Mouse (Mus musculus) cortical plate, adult 2 months (tissue): Measurements from ENCODE around the gene Polrmt.

Experiments used
- CTCF ChIP-seq: fragments of 200-500 bp; IDR thresholded peaks from 2 replicates; pipeline ENCODE4 v1.5.1; 2011; ENCODE audit warnings: mild to moderate bottlenecking, control low read depth, low read length; ENCODE audit not compliant: insufficient read depth; ENCODE audit errors: extremely low read depth
- POLR2A ChIP-seq: fragments of 200-500 bp; IDR thresholded peaks from 2 replicates; pipeline ENCODE4 v1.6.1; 2011; ENCODE audit warnings: mild to moderate bottlenecking, low read length, control low read depth; ENCODE audit not compliant: insufficient read depth; ENCODE audit errors: extremely low read depth

DNA sequence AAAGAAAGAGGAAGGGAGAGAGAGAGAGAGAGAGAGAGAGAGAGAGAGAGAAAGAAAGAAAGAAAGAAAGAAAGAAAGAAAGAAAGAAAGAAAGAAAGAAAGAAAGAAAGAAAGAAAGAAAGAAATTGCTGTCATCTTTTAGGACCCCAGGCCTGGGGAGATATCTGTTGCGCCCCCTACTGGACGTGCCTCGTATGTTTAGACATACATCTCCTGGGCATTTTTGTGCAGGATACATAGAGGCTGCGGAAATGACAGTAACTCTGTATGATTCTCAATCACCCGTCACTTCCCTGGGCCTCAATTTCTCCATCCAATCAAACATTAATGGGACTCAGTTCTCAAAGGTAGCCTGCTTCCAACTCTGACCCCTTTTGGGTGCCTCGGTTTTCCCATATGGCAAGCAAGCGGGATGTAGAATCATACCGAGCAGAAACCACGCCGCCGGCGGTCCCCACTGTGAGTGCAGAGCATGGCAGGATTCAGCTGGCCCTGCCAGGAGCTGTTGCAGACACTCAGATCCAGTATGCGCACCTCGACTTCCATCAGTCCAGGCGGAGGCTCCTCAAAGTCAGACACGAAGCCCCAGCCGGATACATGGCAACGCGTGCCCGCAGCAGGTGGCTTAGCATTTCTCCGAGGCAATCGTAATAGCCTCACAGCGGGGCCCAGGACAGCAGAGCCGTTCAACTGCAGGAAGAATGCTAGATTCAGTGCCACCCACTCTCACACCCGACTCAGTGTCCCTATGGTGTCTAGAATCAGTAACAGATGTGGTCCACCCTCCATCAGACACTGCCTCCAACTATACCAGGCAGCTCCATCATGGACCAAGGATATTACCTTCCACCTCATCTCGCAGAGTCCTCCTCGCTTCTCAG, 37.8 kb upstream of the Polrmt start:
- peak; percentile 41 for TF ChIP-seq CTCF
- no peak for TF ChIP-seq POLR2A
